Mouse (Mus musculus): ENCODE measurements around the gene Pmis2.

DNA sequence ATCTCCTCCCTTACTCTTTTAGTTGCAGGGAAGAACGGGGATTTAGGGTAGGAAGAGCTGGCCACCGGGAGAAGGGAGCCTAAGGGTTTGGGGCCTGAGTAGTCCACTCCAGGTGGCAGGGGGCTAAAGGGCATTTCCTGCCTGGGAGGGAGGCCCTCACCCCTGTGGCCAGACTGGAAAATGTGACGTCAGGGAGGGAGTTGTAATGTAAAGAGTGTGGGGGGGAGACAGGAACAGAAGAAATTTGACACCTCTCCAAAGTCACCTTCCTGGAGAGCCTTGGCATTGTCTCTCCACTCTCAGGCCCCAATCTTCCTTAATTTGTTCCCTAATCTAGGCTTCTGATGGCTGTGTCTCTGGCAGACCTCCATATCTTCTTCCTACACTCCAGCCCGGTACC, 32.3 kb downstream of the Pmis2 start:
- no peak for TF ChIP-seq CTCF (IDR thresholded peaks at IDR 0.05; ENCODE audit: low read depth)
- TF ChIP-seq EP300 (IDR thresholded peaks at IDR 0.05; ENCODE audit: low read depth): no peak

Measured in heart, postnatal 0 days (tissue).